Comparison of ENCODE assay signal across 8 mouse cellular contexts in genomic region chr5:144357881-144358591, GRCm38 (mm10). TPM values are rescaled to one million over a fixed set of nuclear protein-coding genes. Genes with fewer than 3 reads are reported as not detected.
A peak's percentile ranks its signal among the peaks of the same experiment; 100 is the strongest.
DNase-seq lines count a peak whose midpoint lies in the region; ATAC-seq lines count a peak whose summit lies in the region.

Gene Baiap2l1 (minus strand): TSS chr5:144358112.

- H3K4me3 ChIP-seq in intestine, embryonic 14.5 days (ENCODE audit: low read depth, low read length): peak within 1 kb of the TSS; percentile 46

- H3K4me2 ChIP-seq in intestine, embryonic 14.5 days (ENCODE audit: low read length): peak within 1 kb of the TSS; percentile 62

- H3K27ac ChIP-seq in intestine, embryonic 14.5 days (ENCODE audit: low read depth): peak within 1 kb of the TSS; percentile 43

- H3K27me3 ChIP-seq in intestine, embryonic 14.5 days (replicated peaks; ENCODE audit: control insufficient read depth, insufficient read depth, low read length): 0 out of 2 replicates have a peak, but pooled peaks cover 3% of the 10 kb centered on the region

- H3K36me3 ChIP-seq in intestine, embryonic 14.5 days (ENCODE audit: control insufficient read depth, insufficient read depth, low read length): no peaks in the 10 kb centered on the region

- H3K4me1 ChIP-seq in intestine, embryonic 14.5 days (replicated peaks; ENCODE audit: control insufficient read depth, insufficient read depth, low read length): peaks cover 4% of the 10 kb centered on the region; the same call in 1 of the 2 replicates

- peak; percentile 96 for DNase-seq in adrenal gland, adult 2 months
- peak; percentile 83 for DNase-seq in embryo, embryonic 11.5 days (ENCODE audit: low read depth, low spot score)
- DNase-seq in gastrocnemius, postnatal 36 days: peak; percentile 73 to 74
- DNase-seq in intestine, embryonic 14.5 days (ENCODE audit: low spot score): peak; percentile 97
- DNase-seq in left cerebral cortex, postnatal 14 days (ENCODE audit: low spot score in 2 of 2): peak; percentile 20 to 37
- DNase-seq in mesoderm, embryonic 11.5 days (ENCODE audit: low read depth, low spot score): peak; percentile 92
- DNase-seq in right cerebral cortex, postnatal 25 days: peak; percentile 37
- DNase-seq in urinary bladder, postnatal 4 days (ENCODE audit: low spot score in 2 of 2): peak; percentile 92 to 93

- peak; percentile 97 for ATAC-seq in intestine, embryonic 14.5 days (replicated peaks; ENCODE audit: low FRiP score, low TSS enrichment, low read depth)

- WGBS in intestine, embryonic 14.5 days: under 1% methylated on average over 60 of the region's 60 CpGs

- intact Hi-C loops in gastrocnemius, postnatal 36 days (cut with DNase I): loop anchor here (5.0 kb wide), 2 partner anchors 41 to 101 kb away; no protein-coding TSS in a partner anchor
- intact Hi-C loops in left cerebral cortex, postnatal 14 days (cut with DNase I): no loop called here

- H3K9me3 ChIP-seq in intestine, embryonic 14.5 days (ENCODE audit: control insufficient read depth, low read length): no peaks in the 10 kb centered on the region

- peak within 1 kb of the TSS; percentile 46 for H3K9ac ChIP-seq in intestine, embryonic 14.5 days (ENCODE audit: low read length)

RNA-seq across cellular contexts. Expression of gene Baiap2l1, which starts in this region (rescaled TPM):
- total RNA-seq in adrenal gland, adult 2 months (2021): 1 to 10 TPM; 8.5 to 8.6 TPM
- 5.6 and 6.9 TPM in 2 replicates for polyA plus RNA-seq in adrenal gland, adult 2 months (2012; rRNA removed)
- under 1 TPM; 0.51 to 0.52 TPM for total RNA-seq in gastrocnemius, postnatal 36 days (2021)
- polyA plus RNA-seq in intestine, embryonic 14.5 days (2014; fragmentation: Nextera tagmentation; extraction: Ambion mirVana): 12.6 and 16.7 TPM in 2 replicates
- total RNA-seq in left cerebral cortex, postnatal 14 days (2021): under 1 TPM; 0.42 to 0.70 TPM

Comparison
In these comparisons a context has a peak if more than half of its experiments do, and no peak if none do; other contexts are left out.
1. Peak in every context shown above with its lines: DNase-seq, ATAC-seq, H3K4me3 ChIP-seq and H3K27ac ChIP-seq.
2. RNA of gene Baiap2l1 (total RNA-seq): 8.5 to 8.6 TPM in adrenal gland, adult 2 months; 0.42 to 0.70 TPM in left cerebral cortex, postnatal 14 days and 0.51 to 0.52 TPM in gastrocnemius, postnatal 36 days; every median in the first group is over 4 times any median in the second.
3. Peak in DNase-seq in gastrocnemius, postnatal 36 days; RNA of the gene not detected or under 1 TPM.
4. Peak in DNase-seq in left cerebral cortex, postnatal 14 days; RNA of the gene not detected or under 1 TPM.
5. DNase-seq: peak in every context shown above with its lines; median percentile 97 in intestine, embryonic 14.5 days; 96 in adrenal gland, adult 2 months; 92 in urinary bladder, postnatal 4 days; 92 in mesoderm, embryonic 11.5 days; 83 in embryo, embryonic 11.5 days; 74 in gastrocnemius, postnatal 36 days; 37 in right cerebral cortex, postnatal 25 days; 28 in left cerebral cortex, postnatal 14 days.